Mouse (Mus musculus) bone marrow macrophage, adult 2 months (primary cell): ENCODE measurements around the gene Atraid.

ENCODE experiments used
- CTCF ChIP-seq: IDR thresholded peaks from 2 replicates; pipeline ENCODE4 v1.5.1; 2012; ENCODE audit warnings: low read depth, mild to moderate bottlenecking, low read length, moderate library complexity
- POLR2A ChIP-seq: IDR thresholded peaks from 2 replicates; pipeline ENCODE4 v1.6.1; 2012; ENCODE audit warnings: mild to moderate bottlenecking, low read depth, low read length, borderline replicate concordance

GRCm38 (mm10) chr5:31082935-31083625 is 35.0 kb downstream of the Atraid start:
- TF ChIP-seq CTCF (no peak), POLR2A (no peak)
